Mouse (Mus musculus) stomach, embryonic 14.5 days (tissue): ENCODE measurements around the gene Cdyl2. TPM values are rescaled to one million over a fixed set of nuclear protein-coding genes. Genes with fewer than 3 reads are reported as not detected.

Source experiments
- ATAC-seq: fragments of 200-750 bp; cut with Nextera tagmentation; 2 replicates; pipeline ENCODE4 v1.8.0; 2017; ENCODE audit warnings: low read depth, moderate TSS enrichment; ENCODE audit not compliant: insufficient number of reproducible peaks, insufficient read depth, low FRiP score
- H3K27ac ChIP-seq: fragments of 300-500 bp; sonication (generic); 2 replicates; pipeline ENCODE4 v1.5.1; 2014; ENCODE audit warnings: mild to moderate bottlenecking, low read length, moderate library complexity, mixed read lengths
- H3K27me3 ChIP-seq: fragments of 300-500 bp; sonication (generic); 2 replicates; pipeline ENCODE4 v1.6.1; 2014; ENCODE audit warnings: low read length, control low read depth, mixed read lengths; ENCODE audit not compliant: control insufficient read depth, insufficient read depth
- H3K36me3 ChIP-seq: fragments of 300-500 bp; sonication (generic); 2 replicates; pipeline ENCODE4 v1.6.1; 2014; ENCODE audit warnings: mild to moderate bottlenecking, control low read depth, low read length, moderate library complexity, mixed read lengths; ENCODE audit not compliant: control insufficient read depth, insufficient read depth
- H3K4me1 ChIP-seq: fragments of 300-500 bp; sonication (generic); 2 replicates; pipeline ENCODE4 v1.6.1; 2014; ENCODE audit warnings: low read length, control low read depth, mixed read lengths; ENCODE audit not compliant: control insufficient read depth, insufficient read depth
- H3K4me2 ChIP-seq: fragments of 300-500 bp; sonication (generic); replicated peaks from 2 replicates; pipeline ENCODE4 v1.6.1; 2014; ENCODE audit warnings: low read depth, low read length, control low read depth
- H3K4me3 ChIP-seq: fragments of 300-500 bp; sonication (generic); 2 replicates; pipeline ENCODE4 v1.5.1; 2014; ENCODE audit warnings: low read depth, low read length, control low read depth
- H3K9ac ChIP-seq: fragments of 300-500 bp; sonication (generic); replicated peaks from 2 replicates; pipeline ENCODE4 v1.6.1; 2014; ENCODE audit warnings: low read depth, mild to moderate bottlenecking, control low read depth, low read length, moderate library complexity, mixed read lengths
- H3K9me3 ChIP-seq: fragments of 300-500 bp; sonication (generic); 2 replicates; pipeline ENCODE4 v1.6.1; 2016; ENCODE audit warnings: low read depth, low read length, control low read depth; ENCODE audit not compliant: control insufficient read depth
- WGBS: fragments of 180-500 bp; shearing (Covaris S2); extraction: QIAGEN DNeasy Blood & Tissue Kit; methylation state at CpG from one replicate; pipeline ENCODE4 v1.1.7; 2014; 5-methylcytosine and 5-hydroxymethylcytosine counted together
- polyA plus RNA-seq: library from polyadenylated mRNA; unstranded; fragments of >200 nt; fragmentation: Nextera tagmentation; extraction: Ambion mirVana; gene quantifications from 2 replicates; pipeline ENCODE4 v1.2.1, GENCODE M21; 2014

Gene Cdyl2
- polyA plus RNA-seq, 1 experiment from 2014 or later, result 7.5 TPM

- WGBS, result 94% methylated on average over 11 of the region's 11 CpGs
- Histone ChIP-seq H3K4me2 (no peak overlapping the region), H3K4me1 (0 out of 2 replicates have a peak, but pooled peaks cover 4% of the 10 kb centered on the region), H3K36me3 (no peaks in the 10 kb centered on the region), H3K27me3 (no peaks in the 10 kb centered on the region), H3K9ac (no peak overlapping the region), H3K4me3 (no peak overlapping the region), H3K9me3 (no peaks in the 10 kb centered on the region), H3K27ac (no peak overlapping the region)
- no peak for ATAC-seq
These were observed 109.2 kb downstream of the Cdyl2 start for GRCm38 (mm10) chr8:116623591-116623990.

- H3K9me3 ChIP-seq, result no peaks in the 10 kb centered on the region
- H3K4me2 ChIP-seq, result no peak overlapping the region
- no peak for ATAC-seq
- H3K27ac ChIP-seq, result no peak overlapping the region
- H3K9ac ChIP-seq, result no peak overlapping the region
- 77% methylated on average over 9 of the region's 9 CpGs for WGBS
- no peak overlapping the region for H3K4me3 ChIP-seq
- 0 out of 2 replicates have a peak, but pooled peaks cover 4% of the 10 kb centered on the region for H3K4me1 ChIP-seq
- H3K27me3 ChIP-seq, result no peaks in the 10 kb centered on the region
- no peaks in the 10 kb centered on the region for H3K36me3 ChIP-seq
These were observed 110.5 kb downstream of the Cdyl2 start for GRCm38 (mm10) chr8:116622326-116622725.

DNA sequence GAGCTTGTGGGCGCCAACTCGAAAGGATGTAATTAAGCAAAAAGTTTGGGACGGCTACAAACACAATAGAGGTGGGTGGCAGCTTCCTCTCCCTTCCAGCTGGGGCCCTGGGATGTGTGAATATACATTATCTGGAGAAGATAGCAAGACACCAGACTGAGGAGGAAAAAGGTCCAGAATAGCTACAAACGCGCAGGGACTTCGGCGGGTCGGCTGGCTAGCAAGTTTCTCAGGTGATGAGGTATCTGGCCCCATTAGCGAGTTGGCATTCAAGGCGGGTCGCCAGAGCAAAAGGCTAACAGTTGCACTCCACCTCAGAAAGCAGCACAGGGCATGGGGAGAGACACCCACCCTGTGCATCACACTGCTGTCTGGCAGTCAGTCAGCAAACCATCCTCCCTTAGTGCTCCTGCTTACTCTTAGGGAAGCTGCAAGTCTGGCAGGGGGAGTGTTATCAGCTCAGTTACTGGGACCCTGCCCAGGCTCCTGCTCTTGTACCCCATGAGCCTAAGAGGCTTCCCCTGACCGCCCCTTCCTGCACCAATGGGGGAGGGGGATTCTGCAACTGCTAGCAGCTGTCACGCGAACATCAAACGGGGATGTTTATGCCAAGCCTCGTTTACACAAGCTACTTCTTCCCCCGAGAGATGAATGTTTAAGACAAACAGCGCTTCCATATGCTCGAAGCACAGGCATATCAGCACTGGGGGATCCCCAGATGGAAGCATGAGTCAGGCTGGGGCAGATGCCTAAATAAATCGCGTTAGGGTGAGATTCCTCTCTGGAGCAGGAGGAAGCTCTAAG is 111.4 kb downstream of the Cdyl2 start:
- no peaks in the 10 kb centered on the region for H3K9me3 ChIP-seq
- no peak overlapping the region for H3K9ac ChIP-seq
- 0 out of 2 replicates have a peak, but pooled peaks cover 4% of the 10 kb centered on the region for H3K4me1 ChIP-seq
- 46% methylated on average over 21 of the region's 21 CpGs for WGBS
- no peak overlapping the region for H3K4me2 ChIP-seq
- H3K27me3 ChIP-seq, result no peaks in the 10 kb centered on the region
- no peaks in the 10 kb centered on the region for H3K36me3 ChIP-seq
- ATAC-seq, result no peak
- no peak overlapping the region for H3K4me3 ChIP-seq
- H3K27ac ChIP-seq, result no peak overlapping the region

- Histone ChIP-seq H3K36me3 (no peaks in the 10 kb centered on the region), H3K9ac (no peak overlapping the region), H3K4me3 (no peak overlapping the region), H3K4me1 (0 out of 2 replicates have a peak, but pooled peaks cover 4% of the 10 kb centered on the region), H3K9me3 (no peaks in the 10 kb centered on the region), H3K27ac (no peak overlapping the region), H3K27me3 (no peaks in the 10 kb centered on the region), H3K4me2 (no peak overlapping the region)
- 77% methylated on average over 19 of the region's 19 CpGs for WGBS
- no peak for ATAC-seq
These were observed 113.0 kb downstream of the Cdyl2 start for GRCm38 (mm10) chr8:116619686-116620320.

GRCm38 (mm10) chr8:116619221-116619620 is 113.6 kb downstream of the Cdyl2 start:
- H3K27ac ChIP-seq, result no peak overlapping the region
- H3K4me3 ChIP-seq, result no peak overlapping the region
- H3K4me1 ChIP-seq, result 0 out of 2 replicates have a peak, but pooled peaks cover 4% of the 10 kb centered on the region
- 89% methylated on average over 5 of the region's 5 CpGs for WGBS
- no peak for ATAC-seq
- H3K9me3 ChIP-seq, result no peaks in the 10 kb centered on the region
- H3K4me2 ChIP-seq, result no peak overlapping the region
- H3K36me3 ChIP-seq, result no peaks in the 10 kb centered on the region
- H3K9ac ChIP-seq, result no peak overlapping the region
- no peaks in the 10 kb centered on the region for H3K27me3 ChIP-seq

DNA sequence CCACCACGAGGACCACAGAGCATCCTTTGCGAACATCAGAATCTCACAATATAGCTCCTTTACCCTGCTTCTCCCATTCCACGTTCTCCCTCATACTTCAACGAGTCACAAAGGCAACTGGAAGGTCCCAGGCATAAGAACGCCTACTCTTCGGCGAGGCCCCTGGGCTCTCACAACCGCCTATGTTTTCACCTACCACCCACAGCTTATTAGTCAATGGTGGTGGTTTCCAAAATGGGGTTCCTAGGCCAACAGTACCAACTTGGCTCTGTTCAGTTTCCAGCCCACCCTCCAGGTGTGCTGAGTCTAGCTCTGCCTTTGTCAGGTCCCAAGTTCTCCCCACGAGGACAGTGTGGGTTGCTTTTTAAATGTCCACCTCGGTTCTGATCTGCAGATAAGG is 114.0 kb downstream of the Cdyl2 start:
- Histone ChIP-seq H3K4me2 (no peak overlapping the region), H3K27ac (no peak overlapping the region), H3K27me3 (no peaks in the 10 kb centered on the region), H3K4me1 (0 out of 2 replicates have a peak, but pooled peaks cover 4% of the 10 kb centered on the region), H3K36me3 (no peaks in the 10 kb centered on the region), H3K9ac (no peak overlapping the region), H3K4me3 (no peak overlapping the region), H3K9me3 (no peaks in the 10 kb centered on the region)
- WGBS, result 86% methylated on average over 10 of the region's 10 CpGs
- no peak for ATAC-seq

GRCm38 (mm10) chr8:116617891-116618290 is 114.9 kb downstream of the Cdyl2 start:
- WGBS, result 82% methylated on average over 4 of the region's 4 CpGs
- no peaks in the 10 kb centered on the region for H3K27me3 ChIP-seq
- ATAC-seq, result no peak
- no peak overlapping the region for H3K4me3 ChIP-seq
- no peaks in the 10 kb centered on the region for H3K9me3 ChIP-seq
- H3K36me3 ChIP-seq, result no peaks in the 10 kb centered on the region
- H3K27ac ChIP-seq, result no peak overlapping the region
- H3K9ac ChIP-seq, result no peak overlapping the region
- H3K4me1 ChIP-seq, result 0 out of 2 replicates have a peak, but pooled peaks cover 4% of the 10 kb centered on the region
- no peak overlapping the region for H3K4me2 ChIP-seq

GRCm38 (mm10) chr8:116616369-116616768 is 116.4 kb downstream of the Cdyl2 start:
- Histone ChIP-seq H3K9me3 (no peaks in the 10 kb centered on the region), H3K4me1 (0 out of 2 replicates have a peak, but pooled peaks cover under 1% of the 10 kb centered on the region), H3K36me3 (no peaks in the 10 kb centered on the region), H3K27me3 (no peaks in the 10 kb centered on the region), H3K27ac (no peak overlapping the region), H3K4me2 (no peak overlapping the region), H3K4me3 (no peak overlapping the region), H3K9ac (no peak overlapping the region)
- no peak for ATAC-seq
